Mouse (Mus musculus) liver, adult 2 months (tissue): ENCODE data around the gene Cic.

Source experiments
- CTCF ChIP-seq: fragments of 200-500 bp; IDR thresholded peaks from 2 replicates; pipeline ENCODE4 v1.5.1; 2011; ENCODE audit warnings: low read depth, low read length, control low read depth
- POLR2A ChIP-seq: fragments of 200-500 bp; IDR thresholded peaks from 2 replicates; pipeline ENCODE4 v1.6.1; 2011; ENCODE audit warnings: low read length, control low read depth; ENCODE audit not compliant: insufficient read depth; ENCODE audit errors: extremely low read depth

DNA sequence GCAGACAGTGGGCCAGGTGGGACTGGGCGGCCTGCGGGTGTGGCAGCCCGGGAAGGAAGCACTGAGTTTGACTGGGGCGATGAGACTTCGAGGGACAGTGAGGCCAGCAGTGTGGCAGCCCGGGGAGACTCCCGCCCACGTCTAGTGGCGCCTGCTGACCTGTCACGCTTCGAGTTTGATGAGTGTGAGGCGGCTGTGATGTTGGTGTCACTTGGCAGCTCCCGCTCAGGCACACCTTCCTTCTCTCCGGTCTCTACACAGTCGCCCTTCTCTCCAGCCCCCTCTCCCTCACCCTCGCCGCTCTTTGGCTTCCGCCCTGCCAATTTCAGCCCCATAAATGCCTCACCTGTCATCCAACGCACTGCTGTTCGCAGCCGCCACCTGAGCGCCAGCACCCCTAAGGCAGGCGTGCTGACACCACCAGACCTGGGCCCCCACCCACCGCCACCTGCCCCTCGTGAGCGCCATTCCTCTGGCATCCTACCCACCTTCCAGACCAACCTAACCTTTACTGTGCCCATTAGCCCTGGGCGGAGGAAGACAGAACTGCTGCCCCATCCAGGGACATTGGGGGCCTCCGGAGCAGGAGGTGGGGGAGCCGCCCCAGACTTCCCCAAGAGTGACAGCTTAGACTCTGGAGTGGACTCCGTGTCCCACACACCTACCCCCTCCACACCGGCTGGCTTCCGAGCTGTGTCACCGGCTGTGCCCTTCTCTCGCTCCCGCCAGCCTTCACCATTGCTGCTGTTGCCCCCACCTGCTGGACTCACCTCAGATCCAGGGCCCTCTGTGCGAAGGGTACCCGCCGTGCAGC, 5.1 kb downstream of the Cic start:
- TF ChIP-seq POLR2A (no peak), CTCF (no peak)
